9 mouse cellular contexts compared by ENCODE assay signal in genomic region chr17:83025340-83025816, GRCm38 (mm10).
DNase-seq lines count a peak whose midpoint lies in the region; TF ChIP-seq lines count a peak whose summit lies in the region.
"Had no signal": no experiment of that assay in that cellular context is flagged by ENCODE, and none has a peak within 500 bp of the region (broad histone marks: within the 10 kb centered on the region; RNA-seq: fewer than 3 reads in every experiment).

No protein-coding gene starts in this region.

- no peak for TF ChIP-seq POLR2A in CH12.LX (IDR thresholded peaks at IDR 0.05; ENCODE audit: low read depth, low read length)
- no peak for TF ChIP-seq POLR2A in lung, adult 2 months (IDR thresholded peaks at IDR 0.05; ENCODE audit: borderline replicate concordance, extremely low read depth, low read depth, low read length)
- TF ChIP-seq POLR2A in olfactory bulb, adult 2 months (IDR thresholded peaks at IDR 0.05; ENCODE audit: insufficient read depth, low read depth, low read length), result no peak

- no peak overlapping the region for H3K4me3 ChIP-seq in CH12.LX (replicated peaks in 1 of 3; ENCODE audit: low read depth in 2 of 3, low read length in 2 of 3, poor library complexity in 1 of 3)
- H3K4me3 ChIP-seq in lung, adult 2 months (replicated peaks; ENCODE audit: extremely low read depth, low read depth, low read length), result no peak overlapping the region
- no peak overlapping the region for H3K4me3 ChIP-seq in olfactory bulb, adult 2 months (ENCODE audit: insufficient read depth, low read depth, low read length)
- H3K4me3 ChIP-seq: heart, embryonic 15.5 days had no signal

- H3K27me3 ChIP-seq in CH12.LX (replicated peaks), result peaks cover 9% of the 10 kb centered on the region
- H3K27me3 ChIP-seq: heart, embryonic 15.5 days had no signal

- TF ChIP-seq CTCF in CH12.LX (conservative IDR thresholded peaks at IDR 0.05 in 1 of 2, IDR thresholded peaks at IDR 0.05 in 1 of 2; ENCODE audit: low read depth in 2 of 2, low read length in 2 of 2), result peak; percentile 86 to 87
- TF ChIP-seq CTCF in lung, adult 2 months (IDR thresholded peaks at IDR 0.05; ENCODE audit: insufficient read depth, low read length), result peak; percentile 67
- TF ChIP-seq CTCF in olfactory bulb, adult 2 months (IDR thresholded peaks at IDR 0.05; ENCODE audit: insufficient read depth, low read depth, low read length), result 0 out of 2 replicates have a peak, but pooled peaks have one; percentile 12

- in situ Hi-C loops in CH12.LX (cut with MboI; ENCODE audit: low pct_ligation_motif_present, low pct_unique_long_range_greater_than_20kb, low sequenced_read_pairs), result loop anchor here (25.0 kb wide), 2 partner anchors 587 to 712 kb away; no protein-coding TSS in a partner anchor

- H3K4me1 ChIP-seq in CH12.LX (ENCODE audit: control insufficient read depth in 1 of 2, insufficient read depth in 2 of 2), result peaks cover 0 to 6% of the 10 kb centered on the region in 2 experiments; a peak in 2 of 4 replicates
- no peaks in the 10 kb centered on the region for H3K4me1 ChIP-seq in lung, adult 2 months (ENCODE audit: control insufficient read depth, insufficient read depth, low read length)
- H3K4me1 ChIP-seq in olfactory bulb, adult 2 months (ENCODE audit: control insufficient read depth, insufficient read depth, low read length), result no peaks in the 10 kb centered on the region

- 14% methylated on average over 5 of the region's 5 CpGs for WGBS in lung, adult 2 months
- 15% methylated on average over 5 of the region's 5 CpGs for WGBS in olfactory bulb, adult 2 months

- no peak overlapping the region for H3K9ac ChIP-seq in CH12.LX (ENCODE audit: insufficient read depth, low read depth)
- H3K9ac ChIP-seq: heart, embryonic 15.5 days had no signal

- TF ChIP-seq RAD21 in CH12.LX (IDR thresholded peaks at IDR 0.05; ENCODE audit: low read depth, low read length), result peak; percentile 91

- no peak overlapping the region for H3K4me2 ChIP-seq in CH12.LX (ENCODE audit: insufficient read depth, low read depth, poor library complexity, severe bottlenecking)
- H3K4me2 ChIP-seq: heart, embryonic 15.5 days had no signal

- peaks cover 4% of the 10 kb centered on the region for H3K9me3 ChIP-seq in CH12.LX (replicated peaks; ENCODE audit: low read length)
- H3K9me3 ChIP-seq: heart, embryonic 15.5 days had no signal

- H3K79me2 ChIP-seq in CH12.LX (replicated peaks; ENCODE audit: control insufficient read depth, extremely low read depth, insufficient read depth, poor library complexity, severe bottlenecking), result no peaks in the 10 kb centered on the region

- TF ChIP-seq EP300 in CH12.LX (IDR thresholded peaks at IDR 0.05; ENCODE audit: low read length), result no peak

- H3K36me3 ChIP-seq in CH12.LX (replicated peaks in 1 of 2; ENCODE audit: control insufficient read depth in 1 of 2, insufficient read depth in 1 of 2, low read length in 1 of 2), result no peaks in the 10 kb centered on the region
- H3K36me3 ChIP-seq: heart, embryonic 15.5 days had no signal

- no peak overlapping the region for H3K27ac ChIP-seq in CH12.LX (ENCODE audit: insufficient read depth, low read depth)
- H3K27ac ChIP-seq in olfactory bulb, adult 2 months (ENCODE audit: insufficient read depth, low read depth, low read length), result no peak overlapping the region
- H3K27ac ChIP-seq: heart, embryonic 15.5 days had no signal

- dilution Hi-C loops in CH12.LX (cut with MboI; ENCODE audit: extremely low pct_ligation_motif_present, extremely low pct_unique_long_range_greater_than_20kb, low sequenced_read_pairs), result no loop called here

- intact Hi-C loops in heart, postnatal 10 days (cut with DNase I), result loop anchor here (2.0 to 10.0 kb wide), 3 partner anchors 227 to 825 kb away; partner anchors contain the start of gene Kcng3

- DNase-seq in CH12.LX (ENCODE audit: extremely low read depth), result peak; percentile 80
- DNase-seq in brain, embryonic 18.5 days (ENCODE audit: low read depth, low spot score), result peak; percentile 65
- peak; percentile 44 for DNase-seq in fibroblast of lung, adult 2 months (ENCODE audit: low read depth)
- peak; percentile 85 to 90 for DNase-seq in heart, postnatal 10 days
- peak; percentile 90 to 93 for DNase-seq in kidney, postnatal 4 days
- peak; percentile 67 for DNase-seq in lung, adult 2 months
- DNase-seq in thymus, adult 18-20 months, result peak; percentile 27 to 30

TF ChIP-seq in CH12.LX, 34 proteins besides CTCF, POLR2A, EP300 and RAD21:
- TF ChIP-seq ELF1 (IDR thresholded peaks at IDR 0.05; ENCODE audit: low read depth, low read length) (0 out of 2 replicates have a peak, but pooled peaks have one; percentile 16), PAX5 (IDR thresholded peaks at IDR 0.05; ENCODE audit: low read length) (no peak), SMC3 (IDR thresholded peaks at IDR 0.05; ENCODE audit: low read depth, low read length) (peak; percentile 80)

Comparison
In these comparisons a context has a peak if more than half of its experiments do, and no peak if none do; other contexts are left out.
1. DNase-seq: peak in every context shown above with its lines; median percentile 92 in kidney, postnatal 4 days; 88 in heart, postnatal 10 days; 80 in CH12.LX; 67 in lung, adult 2 months; 65 in brain, embryonic 18.5 days; 44 in fibroblast of lung, adult 2 months; 28 in thymus, adult 18-20 months.
2. CTCF ChIP-seq: peak in every context shown above with its lines; median percentile 86 in CH12.LX; 67 in lung, adult 2 months; 12 in olfactory bulb, adult 2 months.